Mouse (Mus musculus) mesoderm, embryonic 11.5 days (tissue): ENCODE measurements around the gene Styxl1.

Experiments
- DNase-seq: peaks from one replicate; pipeline ENCODE4 v3.0.0-alpha.2; 2012; ENCODE audit warnings: low read depth, low spot score

Styxl1 gene

GRCm38 (mm10) chr5:135772519-135772918 is 5.7 kb downstream of the Styxl1 start:
- DNase-seq, result no peak

GRCm38 (mm10) chr5:135764971-135765370 is 13.2 kb downstream of the Styxl1 start:
- DNase-seq, result no peak

- DNase-seq, result peak; percentile 87
Measured at GRCm38 (mm10) chr5:135763526-135763925, 14.7 kb downstream of the Styxl1 start.

GRCm38 (mm10) chr5:135761881-135762280 is 16.3 kb downstream of the Styxl1 start:
- no peak for DNase-seq

GRCm38 (mm10) chr5:135751595-135751994 is 26.6 kb downstream of the Styxl1 start:
- DNase-seq, result no peak

GRCm38 (mm10) chr5:135751041-135751440 is 27.1 kb downstream of the Styxl1 start:
- DNase-seq, result no peak

GRCm38 (mm10) chr5:135744742-135745141 is 33.4 kb downstream of the Styxl1 start:
- DNase-seq, result no peak

- DNase-seq, result peak; percentile 93
Measured at GRCm38 (mm10) chr5:135743741-135744609, 34.2 kb downstream of the Styxl1 start, which contains the start of gene Tmem120a. Gene Tmem120a, minus strand, starts transcription at chr5:135744448.

- DNase-seq, result peak; percentile 70
Measured at GRCm38 (mm10) chr5:135742941-135743740, 35.0 kb downstream of the Styxl1 start.

- peak; percentile 25 for DNase-seq
Measured at GRCm38 (mm10) chr5:135742156-135742555, 36.0 kb downstream of the Styxl1 start.

GRCm38 (mm10) chr5:135738266-135738665 is 39.9 kb downstream of the Styxl1 start:
- no peak for DNase-seq

- no peak for DNase-seq
Measured at GRCm38 (mm10) chr5:135737154-135737553, 41.0 kb downstream of the Styxl1 start.

GRCm38 (mm10) chr5:135736544-135736943 is 41.6 kb downstream of the Styxl1 start:
- no peak for DNase-seq

- no peak for DNase-seq
Measured at GRCm38 (mm10) chr5:135735741-135736140, 42.4 kb downstream of the Styxl1 start.

- DNase-seq, result no peak
Measured at GRCm38 (mm10) chr5:135734057-135734680, 44.0 kb downstream of the Styxl1 start.

GRCm38 (mm10) chr5:135733071-135733470 is 45.1 kb downstream of the Styxl1 start:
- no peak for DNase-seq

- no peak for DNase-seq
Measured at GRCm38 (mm10) chr5:135731322-135731721, 46.9 kb downstream of the Styxl1 start.

GRCm38 (mm10) chr5:135730916-135731315 is 47.3 kb downstream of the Styxl1 start:
- DNase-seq, result no peak

GRCm38 (mm10) chr5:135730278-135730677 is 47.9 kb downstream of the Styxl1 start:
- DNase-seq, result no peak

- no peak for DNase-seq
Measured at GRCm38 (mm10) chr5:135729351-135729750, 48.8 kb downstream of the Styxl1 start.

- no peak for DNase-seq
Measured at GRCm38 (mm10) chr5:135728361-135728760, 49.8 kb downstream of the Styxl1 start.

- DNase-seq, result no peak
Measured at GRCm38 (mm10) chr5:135727871-135728270, 50.3 kb downstream of the Styxl1 start.
